Mouse (Mus musculus) retina, postnatal 7 days (tissue): Measurements from ENCODE around the gene Pla1a.
"Not testable (repeated sequence)": the region's sequence is repeated elsewhere in the genome, so short reads cannot be mapped to it uniquely, and the experiment has no call there.

ENCODE experiments used
- DNase-seq: peaks from one replicate; pipeline ENCODE4 v3.0.0-alpha.2; 2012; ENCODE audit warnings: low read depth, low spot score

Pla1a gene

DNA sequence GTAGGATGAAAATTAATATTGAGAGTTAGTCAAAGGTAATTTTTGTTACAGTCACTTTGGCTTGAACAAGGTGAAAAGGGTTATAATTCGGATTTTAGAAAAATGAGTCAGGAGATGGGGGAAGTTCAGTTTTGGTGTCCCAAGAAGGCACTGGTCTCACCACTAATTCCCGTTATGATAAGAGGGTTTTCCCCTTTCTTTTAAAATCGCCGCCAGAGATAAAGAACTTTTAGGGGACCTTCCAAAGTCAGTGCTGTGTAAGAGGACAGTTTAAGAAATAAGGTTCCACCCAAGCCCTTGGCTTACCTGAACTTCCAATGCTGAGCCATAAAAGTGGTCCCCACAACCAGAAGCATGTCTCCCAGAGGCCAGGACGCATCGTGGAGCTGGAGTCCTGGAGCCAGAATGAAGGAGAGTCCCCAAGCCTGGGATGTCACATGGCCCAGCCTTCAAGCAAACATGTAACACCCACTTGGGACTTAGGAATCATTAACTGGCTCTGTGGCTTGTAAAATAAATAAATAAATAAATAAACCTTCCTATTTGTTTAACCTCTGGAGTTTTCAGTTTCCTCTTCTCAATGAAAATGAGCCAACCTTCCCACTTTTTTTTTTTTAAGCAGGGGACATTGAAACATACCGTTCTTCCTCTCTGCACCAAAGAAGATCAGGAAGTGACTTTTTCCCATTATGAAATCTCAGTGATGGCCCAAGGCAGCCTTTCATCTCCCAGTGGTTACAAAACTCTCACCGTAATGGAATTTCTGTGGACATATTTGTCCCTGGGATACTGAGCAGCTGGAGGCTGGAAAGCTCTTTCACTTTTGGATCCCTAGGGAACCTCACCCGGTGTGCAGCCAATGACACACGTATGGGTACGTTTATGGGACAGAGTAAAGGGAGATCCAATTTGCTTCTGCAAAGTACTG, at the start of gene Pla1a:
TSS of gene Pla1a (minus strand) at position 648 of the 928 bp plus-strand sequence.
- DNase-seq: no peak

DNA sequence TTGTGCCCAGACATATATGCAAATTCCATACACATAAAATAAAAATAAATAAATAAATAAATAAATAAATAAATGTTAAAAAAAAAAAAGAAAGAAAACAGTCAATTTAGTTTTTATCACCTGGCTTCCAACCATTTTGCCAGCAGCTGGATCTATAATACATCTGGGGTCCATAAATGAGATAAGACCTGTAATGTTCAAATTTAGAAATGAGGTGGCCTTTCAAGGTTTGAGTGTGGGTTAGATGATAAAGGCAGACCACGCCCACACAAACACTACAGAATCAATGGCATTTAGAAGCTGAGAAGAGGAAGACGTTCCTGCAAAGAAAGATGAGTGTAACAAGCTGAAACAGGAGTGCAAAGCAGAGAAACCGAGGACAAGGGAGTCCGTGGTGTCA, 48.4 kb upstream of the Pla1a start:
- DNase-seq: no peak

DNA sequence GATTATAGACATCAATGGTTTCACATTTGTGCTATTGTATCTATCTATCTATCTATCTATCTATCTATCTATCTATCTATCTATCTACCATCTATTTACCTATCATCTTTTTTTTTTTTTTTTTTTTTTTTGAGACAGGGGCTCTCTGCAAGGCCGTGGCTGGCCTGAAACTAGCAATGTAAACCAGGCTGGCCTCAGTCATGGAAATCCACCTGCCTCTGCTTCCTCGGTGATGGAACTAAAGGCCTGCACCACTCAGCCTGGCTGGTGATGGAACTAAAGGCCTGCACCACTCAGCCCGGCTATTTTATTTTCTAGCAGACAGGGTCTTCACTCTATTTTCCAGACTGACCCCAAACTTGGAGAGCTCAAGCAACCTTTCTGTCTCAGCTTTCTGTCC, 45.4 kb upstream of the Pla1a start:
- no peak for DNase-seq

DNA sequence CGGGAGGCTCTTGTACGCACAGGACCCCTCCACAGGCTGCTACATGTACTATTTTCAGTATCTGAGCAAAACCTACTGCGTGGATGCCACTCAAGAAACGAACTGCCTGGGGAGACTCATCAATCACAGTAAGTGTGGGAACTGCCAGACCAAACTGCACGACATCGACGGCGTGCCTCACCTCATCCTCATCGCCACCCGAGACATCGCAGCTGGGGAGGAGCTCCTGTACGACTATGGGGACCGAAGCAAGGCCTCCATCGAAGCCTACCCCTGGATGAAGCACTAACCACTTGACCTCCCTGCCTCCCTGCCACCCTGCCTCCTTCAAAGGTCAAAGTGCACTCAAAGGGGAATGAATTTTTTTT, 44.3 kb upstream of the Pla1a start:
- not testable (repeated sequence) for DNase-seq

DNA sequence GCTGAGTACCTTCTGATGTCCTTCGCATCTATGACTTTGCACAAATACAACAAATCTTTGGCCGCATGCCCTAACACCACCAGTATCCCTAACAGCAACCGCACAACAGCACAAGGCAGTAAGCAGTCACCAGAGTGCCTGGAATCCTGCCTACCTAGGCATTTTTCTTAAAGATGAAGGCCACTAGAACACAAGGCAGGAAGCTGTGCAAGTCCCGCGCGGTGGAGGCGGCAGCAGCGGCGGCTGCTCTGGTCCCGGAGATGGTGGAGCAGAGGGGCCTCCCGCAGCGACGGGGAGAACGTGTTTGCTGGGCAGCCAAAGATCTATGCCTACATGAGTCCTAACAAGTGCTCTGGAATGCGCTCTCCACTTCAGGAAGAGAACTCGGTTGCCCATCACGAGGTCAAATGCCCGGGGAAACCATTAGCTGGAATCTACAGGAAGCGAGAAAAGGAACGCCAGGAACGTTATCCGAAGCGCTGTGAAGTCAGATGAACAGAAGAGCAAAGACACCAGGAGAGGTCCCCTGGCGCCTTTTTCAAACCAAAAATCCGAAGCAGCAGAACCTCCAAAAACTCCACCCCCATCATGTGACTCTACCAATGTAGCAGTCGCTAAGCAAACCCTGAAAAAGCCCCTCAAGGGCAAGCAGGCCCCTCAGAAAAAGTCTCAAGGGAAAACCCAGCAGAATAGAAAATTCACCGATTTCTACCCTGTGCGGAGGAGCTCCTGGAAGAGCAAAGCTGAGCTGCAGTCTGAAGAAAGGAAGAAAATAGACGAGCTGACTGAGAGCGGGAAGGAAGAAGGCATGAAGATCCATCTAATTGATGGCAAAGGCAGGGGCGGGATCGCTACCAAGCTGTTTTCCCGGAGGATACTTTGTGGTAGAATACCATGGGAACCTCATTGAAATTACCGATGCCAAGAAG, 43.6 kb upstream of the Pla1a start:
- DNase-seq: no peak

DNA sequence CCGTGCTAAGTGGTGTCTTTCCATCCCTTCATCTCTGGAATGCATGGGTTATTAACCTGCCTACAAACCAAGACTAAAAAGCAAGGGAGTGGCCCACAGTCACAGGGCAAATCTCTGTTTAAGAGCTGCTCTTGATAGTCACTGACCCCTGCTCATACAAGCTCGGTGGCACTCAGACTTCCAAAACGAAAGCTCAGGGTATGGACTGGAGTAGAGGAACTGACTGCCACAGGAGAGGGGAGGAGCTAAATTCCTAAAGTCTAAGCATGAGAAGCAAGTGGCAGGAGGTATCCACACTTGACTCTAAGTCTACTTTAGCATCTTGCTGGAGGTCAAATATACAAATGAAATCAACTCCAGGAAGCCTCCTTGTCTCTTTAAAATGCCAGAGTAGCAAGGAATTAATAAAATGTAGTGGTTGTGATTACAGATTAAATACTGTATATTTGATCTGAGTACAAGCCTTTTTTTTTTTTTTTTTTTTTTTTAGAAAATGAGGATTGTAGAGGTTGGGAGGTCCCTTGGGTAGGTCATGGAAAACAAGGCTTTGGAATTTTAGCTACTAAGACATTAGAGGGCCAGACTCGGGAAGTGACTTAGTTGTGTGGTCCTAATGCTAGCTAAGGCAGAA, 42.9 kb upstream of the Pla1a start:
- DNase-seq: no peak

DNA sequence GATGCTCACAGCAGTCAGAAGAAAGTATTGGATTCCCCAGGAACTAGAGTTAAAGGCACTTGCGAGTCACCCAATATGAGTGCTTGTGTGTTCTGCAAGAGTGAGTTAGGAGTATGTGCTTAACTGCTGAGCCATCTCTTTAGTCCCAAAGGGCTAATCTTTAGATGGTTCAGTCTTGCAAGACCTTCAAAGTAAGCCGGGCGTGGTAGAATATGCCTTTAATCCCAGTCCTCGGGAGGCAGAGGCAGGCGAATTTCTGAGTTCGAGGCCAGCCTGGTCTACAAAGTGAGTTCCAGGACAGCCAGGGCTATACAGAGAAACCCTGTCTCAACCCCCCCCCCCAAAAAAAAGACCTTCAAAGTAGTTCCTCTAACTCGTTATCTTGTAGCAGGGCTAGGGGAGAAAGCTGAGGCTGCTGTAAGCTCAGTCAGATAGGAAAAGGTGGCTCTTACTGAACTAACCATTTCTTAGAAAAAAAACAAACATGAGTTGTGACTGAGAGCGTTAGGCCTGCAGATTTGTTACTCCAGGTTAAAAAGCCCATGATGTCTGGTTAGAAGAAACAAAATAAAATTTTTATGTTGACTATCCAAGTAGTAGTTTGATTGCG, 41.8 kb upstream of the Pla1a start:
- no peak for DNase-seq

DNA sequence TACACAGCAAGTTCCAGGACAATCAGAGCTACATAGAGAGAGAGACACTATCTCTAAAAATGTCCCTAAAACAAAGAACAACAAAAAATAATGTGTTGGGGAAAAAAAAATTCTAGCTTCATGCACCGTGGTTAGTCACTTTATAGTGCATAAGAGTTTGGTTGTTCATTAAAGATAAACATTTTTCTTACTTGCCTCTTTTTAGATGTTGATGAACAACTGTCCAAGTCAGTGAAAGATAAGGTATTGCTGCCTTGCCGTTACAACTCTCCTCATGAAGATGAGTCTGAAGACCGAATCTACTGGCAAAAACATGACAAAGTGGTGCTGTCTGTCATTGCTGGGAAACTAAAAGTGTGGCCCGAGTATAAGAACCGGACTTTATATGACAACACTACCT, 40.7 kb upstream of the Pla1a start:
- no peak for DNase-seq

DNA sequence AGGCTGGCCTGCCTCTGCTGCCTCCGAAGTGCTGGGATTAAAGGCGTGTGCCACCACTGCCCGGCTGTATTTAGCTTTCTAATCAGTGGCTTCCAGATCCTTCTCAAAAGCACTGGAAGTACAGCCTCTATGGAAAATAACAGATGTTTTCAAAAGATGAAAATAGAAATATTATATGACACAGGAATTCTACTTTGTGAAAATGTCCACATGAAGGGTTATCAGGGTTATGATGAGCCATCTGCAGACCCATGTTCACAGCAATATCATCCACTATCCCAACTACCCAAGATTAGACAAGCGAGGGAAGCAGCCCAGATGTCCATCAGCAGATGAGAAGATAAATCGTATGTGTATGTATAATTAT, 39.5 kb upstream of the Pla1a start:
- DNase-seq: no peak

DNA sequence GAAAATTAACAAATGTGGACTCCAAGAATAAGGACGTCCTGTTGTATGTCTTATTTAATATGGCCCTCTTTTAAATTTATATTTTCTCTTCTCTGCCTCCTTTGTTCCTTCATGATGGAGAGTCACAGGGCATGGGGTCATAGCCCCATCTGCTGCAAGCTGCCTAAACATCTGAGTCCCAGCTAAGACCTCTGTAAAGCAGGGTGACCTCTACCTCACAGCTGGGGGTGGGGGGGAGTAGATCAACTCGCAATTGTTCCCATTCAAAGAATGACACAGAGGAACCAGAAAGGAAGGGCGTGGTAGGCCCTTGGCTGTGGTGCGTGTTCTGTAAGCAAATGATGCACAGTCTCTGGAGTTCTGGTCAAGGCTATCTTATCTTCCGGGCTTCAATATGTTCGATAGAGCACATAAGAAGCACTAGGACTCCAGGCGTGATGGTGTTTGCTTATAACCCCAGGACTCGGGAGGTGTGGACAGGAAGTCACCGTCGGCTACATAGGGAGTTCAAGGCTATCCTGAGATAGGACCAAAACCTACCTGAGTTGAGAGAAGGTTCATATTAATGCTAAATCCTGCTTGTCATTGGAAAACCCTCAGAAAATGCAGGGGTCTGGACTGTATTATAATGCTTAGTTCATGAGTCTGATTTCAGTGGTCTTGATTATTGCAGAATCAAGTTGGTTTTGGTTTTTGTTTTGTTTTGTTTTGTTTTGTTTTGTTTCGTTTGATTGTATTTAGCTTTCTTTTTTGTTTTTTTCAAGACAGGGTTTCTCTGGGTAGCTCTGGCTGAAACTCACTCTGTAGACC, 39.0 kb upstream of the Pla1a start:
- no peak for DNase-seq

DNA sequence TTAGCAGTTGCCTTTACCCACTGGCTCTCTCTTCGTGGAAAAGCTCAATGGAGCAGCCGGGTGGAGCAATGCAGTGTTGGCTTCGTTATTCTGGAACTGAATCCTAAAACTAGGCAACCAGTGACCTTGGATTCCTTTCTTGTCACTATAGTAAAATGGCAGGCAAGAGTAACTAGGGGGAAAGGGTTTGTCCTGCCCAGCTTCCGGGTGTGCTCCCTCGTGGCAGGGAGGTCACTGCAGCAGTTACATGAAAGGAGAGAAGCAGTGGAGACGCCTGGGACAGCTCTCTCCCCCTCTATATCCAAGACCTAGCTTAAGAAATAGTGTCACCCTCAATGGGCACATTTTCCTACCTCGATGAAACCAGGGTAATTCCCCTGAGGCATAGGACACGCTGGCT, 36.5 kb upstream of the Pla1a start:
- DNase-seq: no peak

DNA sequence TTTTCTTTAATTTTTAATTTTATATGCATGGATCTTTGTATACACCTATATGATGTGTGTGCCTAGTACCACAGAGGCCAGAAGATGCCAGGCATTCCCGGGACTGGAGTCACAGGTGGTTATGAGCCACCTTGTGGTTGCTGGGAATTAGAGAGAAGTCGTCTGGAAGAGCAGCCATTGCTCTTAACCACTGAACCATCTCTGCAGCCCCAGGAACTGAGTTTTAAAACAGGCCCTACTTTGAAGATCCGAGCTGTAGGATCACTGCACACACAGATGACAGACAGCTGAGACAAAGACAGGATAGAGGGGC, 35.7 kb upstream of the Pla1a start:
- no peak for DNase-seq

DNA sequence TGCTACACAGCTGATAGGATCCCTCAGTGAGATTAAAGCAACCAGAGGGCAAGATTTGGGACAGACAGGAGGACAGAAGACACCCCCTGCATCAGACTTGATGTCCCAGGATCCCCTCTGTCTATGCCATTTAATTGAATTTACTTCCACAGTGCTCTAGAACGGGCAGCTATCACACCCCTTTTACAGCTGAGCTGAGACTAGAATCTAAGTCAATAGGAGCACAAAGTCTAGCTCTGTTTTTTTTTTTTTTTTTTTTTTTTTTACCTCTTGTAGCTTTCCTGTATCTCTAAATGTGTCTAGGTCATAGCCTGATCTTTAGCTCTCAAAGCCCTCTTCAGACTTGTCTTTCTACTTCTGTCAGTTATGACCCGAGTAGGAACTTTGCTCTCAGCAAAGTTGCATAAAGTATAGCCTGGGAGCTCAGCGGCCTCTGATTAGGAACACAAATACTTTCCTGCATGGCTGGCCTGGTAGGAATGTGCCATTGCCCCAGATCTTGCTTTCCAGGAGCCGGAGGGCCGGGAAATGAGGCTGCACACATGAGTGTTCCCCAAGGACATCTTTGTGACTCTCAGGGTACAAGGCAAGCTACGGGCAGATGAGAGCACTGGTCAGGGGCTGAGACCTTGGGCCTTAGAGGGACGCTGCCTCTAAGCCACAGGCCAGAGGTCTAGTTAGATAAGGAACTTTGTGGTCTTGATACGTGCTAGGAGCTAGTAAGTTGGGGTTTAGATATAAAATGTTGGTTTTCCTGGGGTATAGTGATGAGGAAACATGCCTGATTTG, 35.2 kb upstream of the Pla1a start:
- DNase-seq: no peak

DNA sequence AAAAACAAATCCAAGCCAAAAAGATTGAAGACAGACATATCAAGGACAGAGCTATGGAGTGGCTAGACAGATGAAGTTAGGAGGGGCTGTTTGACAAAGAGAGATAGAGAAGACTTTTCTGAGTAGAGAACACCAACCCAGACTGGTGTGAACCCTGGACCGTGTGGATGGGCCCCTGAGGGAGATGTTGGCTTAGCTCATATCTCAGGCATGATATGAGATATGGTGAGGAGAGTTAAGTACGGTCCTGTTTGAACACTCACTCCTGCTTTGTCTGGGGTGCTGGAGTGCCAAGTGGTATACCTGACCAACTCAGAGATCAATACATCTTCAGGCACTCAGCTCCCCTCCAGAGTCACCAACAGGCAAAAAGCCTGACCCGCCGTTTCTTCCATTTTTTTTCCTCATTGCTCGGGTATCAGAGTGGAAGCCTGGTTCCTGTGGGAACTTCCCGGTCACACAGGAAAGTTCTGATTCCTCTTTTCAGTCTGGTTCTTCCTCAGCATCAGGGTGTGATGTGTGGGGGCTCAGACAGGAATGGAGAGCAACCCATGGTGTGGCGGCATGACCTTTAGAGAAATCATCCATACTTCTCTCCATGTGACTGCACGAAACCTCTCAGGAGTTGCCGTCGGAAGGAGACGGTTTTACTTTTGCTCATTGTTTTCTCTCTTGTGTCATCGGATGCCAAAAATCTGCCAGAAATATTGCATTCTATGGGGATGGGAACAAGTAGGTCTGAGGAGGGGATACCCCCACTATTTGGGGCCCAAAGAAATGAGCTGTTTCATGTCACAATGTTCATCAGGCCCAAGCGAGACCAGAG, 34.4 kb upstream of the Pla1a start:
- no peak for DNase-seq

DNA sequence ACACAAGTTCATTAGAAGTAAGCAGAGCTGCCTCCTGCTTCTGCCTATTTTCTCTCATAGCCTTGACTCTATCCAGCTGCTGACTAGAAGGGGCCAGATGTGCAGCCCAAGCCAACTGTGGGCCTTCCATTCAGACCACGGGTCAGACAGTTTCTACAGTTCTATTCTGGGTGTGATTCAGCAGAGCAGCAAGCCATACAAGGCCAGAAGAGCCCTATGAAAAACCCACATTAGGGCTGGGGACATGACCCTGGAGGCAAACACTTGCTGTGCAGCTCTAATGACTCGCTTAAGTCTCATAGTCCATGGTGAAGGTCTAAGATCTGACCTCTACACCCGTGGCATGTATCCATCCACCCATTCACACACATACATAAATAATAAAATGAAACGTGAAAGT, 33.1 kb upstream of the Pla1a start:
- no peak for DNase-seq

DNA sequence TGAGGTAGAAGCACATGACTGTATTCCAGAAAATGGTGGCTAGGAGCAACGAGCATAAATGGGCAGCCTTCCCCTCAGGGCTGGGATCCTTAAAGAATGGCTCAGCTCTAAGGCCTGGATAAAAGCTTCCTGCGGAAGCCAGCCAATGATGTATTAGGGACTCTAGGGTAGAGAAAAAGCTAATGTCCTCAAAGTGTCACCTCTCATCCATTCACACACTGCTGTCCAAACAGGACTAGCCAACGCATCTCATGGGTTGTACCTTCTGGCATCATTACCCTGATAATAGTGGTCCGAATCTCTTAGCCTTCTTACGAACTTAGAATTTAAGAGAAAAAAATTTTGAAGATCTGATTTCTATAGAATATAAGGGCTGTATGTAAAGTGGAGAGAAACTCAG, 30.4 kb upstream of the Pla1a start:
- no peak for DNase-seq

DNA sequence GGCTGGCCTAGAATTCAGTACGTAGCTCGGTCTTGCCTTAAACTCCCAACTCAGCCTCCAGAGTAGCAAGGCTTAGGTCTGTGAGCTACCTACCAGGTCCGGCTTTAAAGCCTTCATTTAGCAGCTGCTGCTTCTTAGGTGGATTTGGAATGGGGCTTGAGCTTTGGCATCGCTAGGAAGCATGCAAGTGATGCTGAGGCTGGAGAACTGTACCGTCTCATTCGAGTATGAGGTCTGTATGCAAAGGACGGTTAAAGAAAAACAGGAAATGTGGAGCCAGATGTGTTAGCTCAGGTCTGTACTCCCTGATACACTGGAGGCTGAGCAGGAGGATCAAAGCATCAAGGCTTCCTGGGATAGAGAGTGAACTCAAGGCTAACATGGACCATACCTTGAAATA, 29.2 kb upstream of the Pla1a start:
- DNase-seq: no peak

DNA sequence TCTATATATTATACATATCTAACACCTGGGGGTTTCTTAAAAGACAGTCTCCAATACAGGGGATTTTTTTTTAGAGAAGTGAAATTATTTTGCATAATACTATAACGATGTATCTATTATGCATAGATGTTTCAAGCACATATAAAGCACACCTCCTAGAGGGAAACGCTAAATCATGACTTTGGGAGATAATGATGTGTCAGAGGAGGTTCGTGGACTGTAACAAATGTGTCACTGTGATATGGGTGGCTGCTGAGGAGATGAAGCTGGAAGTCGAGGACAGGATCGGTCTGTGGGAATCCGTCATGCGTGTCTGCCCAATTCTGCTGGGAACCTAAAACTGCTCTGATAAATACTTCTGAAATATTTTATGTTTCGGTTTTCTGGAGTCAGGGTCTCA, 28.8 kb upstream of the Pla1a start:
- no peak for DNase-seq

DNA sequence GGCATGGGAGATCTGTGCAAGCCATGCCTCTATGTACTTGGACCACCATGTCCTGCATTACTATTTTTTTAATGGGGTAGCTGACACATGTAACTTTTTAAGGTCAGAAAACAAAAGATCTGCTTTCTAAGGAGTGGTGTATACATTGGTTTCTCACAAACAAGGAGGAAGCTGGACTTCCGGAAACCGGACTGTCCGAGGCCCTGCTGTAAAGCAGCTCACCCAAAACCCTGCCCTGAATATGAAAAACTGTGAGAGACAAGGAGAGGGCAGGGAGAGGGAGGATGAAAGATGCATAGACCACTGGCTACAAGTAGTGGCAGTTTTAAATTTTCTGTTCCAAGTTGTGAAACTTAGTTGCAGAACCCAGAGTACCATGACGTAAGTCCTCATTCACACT, 27.0 kb upstream of the Pla1a start:
- no peak for DNase-seq
